Mouse (Mus musculus): ENCODE data around the gene Myom1. TPM values are rescaled to one million over a fixed set of nuclear protein-coding genes. Genes with fewer than 3 reads are reported as not detected.
A peak's percentile ranks its signal among the peaks of the same experiment; 100 is the strongest.

Myom1 gene
- polyA plus RNA-seq, 1 experiment: 1.8 TPM

DNA sequence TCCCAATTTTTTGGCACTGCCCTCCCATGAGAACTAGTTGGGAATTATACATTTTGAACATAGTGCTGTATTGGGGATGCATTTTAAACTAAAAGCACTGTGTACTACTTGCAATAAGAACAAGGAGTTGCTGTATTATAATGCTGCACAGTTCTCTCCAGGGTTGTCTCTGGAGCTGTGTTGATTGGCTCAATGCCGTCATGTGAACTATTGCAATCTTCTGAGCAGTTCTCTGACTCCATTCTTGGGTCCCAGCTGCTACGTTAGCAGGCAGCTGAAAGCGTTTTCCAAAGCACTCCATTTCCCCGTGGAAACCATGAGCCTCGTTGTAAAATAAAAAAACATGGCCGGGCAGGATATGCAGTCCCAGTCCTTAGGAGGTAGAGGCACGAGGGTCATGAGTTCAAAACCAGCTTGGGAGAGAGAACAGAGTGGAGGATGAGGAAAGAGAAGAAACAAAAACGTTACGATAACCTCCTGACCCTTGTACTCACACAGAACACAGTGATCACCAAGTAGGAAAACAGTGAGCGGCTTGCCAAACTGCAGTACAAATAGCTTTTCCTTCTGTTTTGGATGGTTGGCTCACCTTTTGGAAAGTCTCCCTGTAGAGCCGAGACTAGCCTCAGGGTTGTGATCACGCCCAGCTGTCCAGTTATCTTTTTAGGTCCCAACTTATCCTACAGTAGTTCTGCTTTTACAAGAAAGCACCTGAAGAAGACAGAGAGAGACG, 60.6 kb downstream of the Myom1 start:
- TF ChIP-seq CTCF (IDR thresholded peaks at IDR 0.05; ENCODE audit: low read depth, low read length): no peak
- no peak for TF ChIP-seq POLR2A (IDR thresholded peaks at IDR 0.05; ENCODE audit: borderline replicate concordance, low read depth, low read length)
- Histone ChIP-seq H3K4me3 (ENCODE audit: insufficient read depth, low read length) (no peak overlapping the region), H3K27ac (ENCODE audit: insufficient read depth, low read depth, low read length) (no peak overlapping the region), H3K4me1 (ENCODE audit: control insufficient read depth, insufficient read depth, low read length) (peaks cover 3% of the 10 kb centered on the region)

- no peak for TF ChIP-seq CTCF (IDR thresholded peaks at IDR 0.05; ENCODE audit: low read depth, low read length)
- TF ChIP-seq POLR2A (IDR thresholded peaks at IDR 0.05; ENCODE audit: borderline replicate concordance, low read depth, low read length): no peak
- Histone ChIP-seq H3K4me3 (ENCODE audit: insufficient read depth, low read length) (no peak overlapping the region), H3K4me1 (ENCODE audit: control insufficient read depth, insufficient read depth, low read length) (peaks cover 5% of the 10 kb centered on the region), H3K27ac (ENCODE audit: insufficient read depth, low read depth, low read length) (no peak overlapping the region)
These were observed 62.1 kb downstream of the Myom1 start for GRCm38 (mm10) chr17:71064463-71065014.

- peaks cover 9% of the 10 kb centered on the region for H3K4me1 ChIP-seq (ENCODE audit: control insufficient read depth, insufficient read depth, low read length)
- TF ChIP-seq CTCF (IDR thresholded peaks at IDR 0.05; ENCODE audit: low read depth, low read length): no peak
- TF ChIP-seq POLR2A (IDR thresholded peaks at IDR 0.05; ENCODE audit: borderline replicate concordance, low read depth, low read length): no peak
- H3K4me3 ChIP-seq (ENCODE audit: insufficient read depth, low read length): no peak overlapping the region
- no peak overlapping the region for H3K27ac ChIP-seq (ENCODE audit: insufficient read depth, low read depth, low read length)
These were observed 62.7 kb downstream of the Myom1 start for GRCm38 (mm10) chr17:71065127-71065526.

DNA sequence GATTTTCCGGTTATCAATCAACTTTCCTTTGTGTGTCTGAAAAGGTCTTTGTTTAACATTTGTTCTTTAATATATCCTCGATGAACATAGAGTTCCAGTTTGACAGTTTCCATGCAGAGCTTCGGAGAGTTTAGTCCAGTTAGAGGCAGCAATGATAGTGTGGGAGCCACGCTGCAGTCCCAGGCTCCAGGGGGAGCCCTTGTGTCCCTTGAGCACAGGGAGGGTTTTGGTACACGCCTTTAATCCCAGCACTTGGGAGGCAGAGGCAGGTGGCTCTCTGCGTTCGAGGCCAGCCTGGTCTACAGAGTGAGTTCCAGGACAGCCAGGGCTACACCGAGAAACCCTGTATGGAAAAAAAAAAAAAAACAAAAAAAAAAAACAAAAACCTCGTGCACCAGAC, 66.7 kb downstream of the Myom1 start:
- H3K27ac ChIP-seq (ENCODE audit: insufficient read depth, low read depth, low read length): no peak overlapping the region
- peaks cover 9% of the 10 kb centered on the region for H3K4me1 ChIP-seq (ENCODE audit: control insufficient read depth, insufficient read depth, low read length)
- no peak for TF ChIP-seq POLR2A (IDR thresholded peaks at IDR 0.05; ENCODE audit: borderline replicate concordance, low read depth, low read length)
- TF ChIP-seq CTCF (IDR thresholded peaks at IDR 0.05; ENCODE audit: low read depth, low read length): peak; percentile 38; the same call in 1 of the 2 replicates
- H3K4me3 ChIP-seq (ENCODE audit: insufficient read depth, low read length): no peak overlapping the region

DNA sequence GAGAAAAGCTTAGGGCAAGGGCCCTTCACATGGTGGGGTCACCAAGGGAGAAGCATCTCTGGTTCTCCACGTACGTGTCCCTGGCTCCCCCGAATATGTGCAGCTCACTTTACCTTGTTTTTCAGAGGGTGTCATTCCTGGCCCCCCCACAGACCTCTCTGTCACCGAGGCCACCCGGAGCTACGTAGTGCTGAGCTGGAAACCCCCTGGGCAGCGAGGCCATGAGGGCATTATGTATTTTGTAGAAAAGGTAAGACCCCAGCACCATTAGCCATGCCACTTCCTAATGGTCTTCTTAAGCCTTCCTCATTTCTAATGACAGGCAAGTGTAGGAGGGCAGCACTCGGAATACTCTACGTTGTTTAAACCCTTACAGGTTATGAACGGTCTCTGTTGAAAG, 69.5 kb downstream of the Myom1 start:
- TF ChIP-seq CTCF (IDR thresholded peaks at IDR 0.05; ENCODE audit: low read depth, low read length) (no peak), POLR2A (IDR thresholded peaks at IDR 0.05; ENCODE audit: borderline replicate concordance, low read depth, low read length) (no peak)
- Histone ChIP-seq H3K27ac (ENCODE audit: insufficient read depth, low read depth, low read length) (no peak overlapping the region), H3K4me3 (ENCODE audit: insufficient read depth, low read length) (no peak overlapping the region), H3K4me1 (ENCODE audit: control insufficient read depth, insufficient read depth, low read length) (peaks cover 8% of the 10 kb centered on the region)

DNA sequence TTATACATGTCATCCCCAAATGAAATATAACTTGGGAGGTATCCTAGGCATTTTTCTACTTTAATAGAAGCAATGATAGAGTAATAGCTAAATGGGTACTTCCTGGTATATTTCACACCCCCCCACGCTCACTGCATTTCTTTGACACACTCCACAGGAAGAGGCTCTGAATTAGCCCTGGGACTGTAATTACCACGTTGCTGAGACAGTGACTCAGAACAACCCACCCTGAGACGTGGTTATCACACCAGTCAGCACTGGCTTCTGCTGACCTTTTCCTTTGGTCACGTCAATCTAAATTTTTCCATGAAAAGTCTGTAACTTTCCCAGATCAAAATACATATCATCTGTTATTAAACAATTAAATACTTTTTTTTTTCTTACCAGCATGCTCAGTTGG, 72.0 kb downstream of the Myom1 start:
- TF ChIP-seq POLR2A (IDR thresholded peaks at IDR 0.05; ENCODE audit: borderline replicate concordance, low read depth, low read length) (no peak), CTCF (IDR thresholded peaks at IDR 0.05; ENCODE audit: low read depth, low read length) (no peak)
- Histone ChIP-seq H3K27ac (ENCODE audit: insufficient read depth, low read depth, low read length) (no peak overlapping the region), H3K4me3 (ENCODE audit: insufficient read depth, low read length) (no peak overlapping the region), H3K4me1 (ENCODE audit: control insufficient read depth, insufficient read depth, low read length) (peaks cover 8% of the 10 kb centered on the region)

DNA sequence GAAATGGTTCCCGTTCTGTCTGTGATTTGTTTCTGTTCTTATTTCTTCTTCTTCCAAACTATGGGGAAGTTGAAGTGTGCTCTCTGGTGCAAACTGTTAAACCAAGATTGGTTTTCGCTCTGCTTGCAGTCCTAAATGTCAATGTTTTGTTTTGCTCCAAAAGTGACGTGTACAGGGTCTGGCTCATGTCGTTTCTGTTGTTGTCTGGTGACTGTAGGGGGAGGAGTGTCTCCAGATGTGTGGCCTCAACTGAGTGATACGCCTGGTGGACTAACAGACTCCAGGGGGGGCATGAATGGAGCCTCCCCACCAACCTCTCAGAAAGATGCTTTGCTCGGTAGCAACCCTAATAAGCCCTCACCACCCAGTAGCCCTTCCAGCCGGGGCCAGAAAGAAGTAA, 79.6 kb downstream of the Myom1 start:
- Histone ChIP-seq H3K4me1 (ENCODE audit: control insufficient read depth, insufficient read depth, low read length) (peaks cover 19% of the 10 kb centered on the region), H3K4me3 (ENCODE audit: insufficient read depth, low read length) (0 out of 2 replicates have a peak overlapping the region, but pooled peaks have one; percentile 7), H3K27ac (ENCODE audit: insufficient read depth, low read depth, low read length) (peak overlapping the region; percentile 73)
- no peak for TF ChIP-seq CTCF (IDR thresholded peaks at IDR 0.05; ENCODE audit: low read depth, low read length)
- TF ChIP-seq POLR2A (IDR thresholded peaks at IDR 0.05; ENCODE audit: borderline replicate concordance, low read depth, low read length): no peak

DNA sequence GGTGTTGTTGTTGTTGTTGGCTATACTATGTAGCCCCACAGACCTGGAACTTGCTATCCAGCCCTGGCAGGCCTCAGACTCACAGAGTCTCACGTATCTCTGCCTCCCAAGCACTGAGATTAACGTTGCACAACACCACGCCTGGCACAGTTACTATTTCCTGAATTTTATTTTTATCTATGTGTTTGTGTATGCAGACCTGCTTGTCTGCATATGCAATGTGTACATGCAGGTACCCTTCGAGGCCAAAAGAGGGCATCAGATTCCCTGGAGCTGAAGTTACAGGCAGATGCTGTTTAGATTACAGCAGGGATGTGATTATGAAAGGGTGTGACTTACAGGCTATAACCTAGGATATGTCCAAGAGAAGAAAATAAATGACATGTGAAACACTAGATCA, 84.5 kb downstream of the Myom1 start:
- Histone ChIP-seq H3K4me3 (ENCODE audit: insufficient read depth, low read length) (no peak overlapping the region), H3K27ac (ENCODE audit: insufficient read depth, low read depth, low read length) (peak overlapping the region; percentile 67), H3K4me1 (ENCODE audit: control insufficient read depth, insufficient read depth, low read length) (peaks cover 35% of the 10 kb centered on the region)
- no peak for TF ChIP-seq POLR2A (IDR thresholded peaks at IDR 0.05; ENCODE audit: borderline replicate concordance, low read depth, low read length)
- no peak for TF ChIP-seq CTCF (IDR thresholded peaks at IDR 0.05; ENCODE audit: low read depth, low read length)

DNA sequence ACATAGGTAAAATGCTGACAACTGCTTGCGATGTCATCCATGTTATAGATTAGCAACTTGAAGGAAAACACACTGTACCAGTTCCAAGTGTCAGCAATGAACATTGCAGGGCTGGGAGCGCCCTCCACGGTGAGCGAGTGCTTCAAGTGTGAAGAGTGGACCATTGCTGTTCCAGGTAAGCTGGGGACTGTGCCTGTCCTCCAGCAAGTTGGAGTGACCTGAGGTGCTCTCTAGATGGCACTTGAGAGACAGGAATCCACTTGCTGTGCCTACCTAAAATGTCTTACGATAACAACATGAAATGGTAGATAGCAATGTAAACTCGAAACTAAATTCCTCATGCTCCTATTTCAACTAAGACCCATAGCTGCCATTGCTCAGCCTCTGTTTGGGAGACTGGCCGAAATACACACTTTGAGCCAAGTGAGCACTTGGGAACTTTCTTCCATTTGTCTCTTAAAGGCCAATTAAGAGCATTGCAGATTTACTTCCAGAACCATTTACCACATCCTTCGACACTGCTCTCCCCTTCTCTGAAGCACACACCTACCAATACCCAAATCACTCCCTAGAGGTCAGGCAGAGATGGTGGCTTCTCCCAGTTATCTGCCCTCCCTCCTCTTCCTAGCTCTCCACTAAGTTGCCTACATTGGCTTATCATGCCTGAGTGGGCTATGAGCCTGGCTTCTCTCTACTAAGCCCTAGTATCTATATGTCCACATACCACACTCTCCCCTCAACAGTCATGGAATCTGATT, 85.1 kb downstream of the Myom1 start:
- H3K27ac ChIP-seq (ENCODE audit: insufficient read depth, low read depth, low read length): no peak overlapping the region
- TF ChIP-seq POLR2A (IDR thresholded peaks at IDR 0.05; ENCODE audit: borderline replicate concordance, low read depth, low read length) (no peak), CTCF (IDR thresholded peaks at IDR 0.05; ENCODE audit: low read depth, low read length) (no peak)
- H3K4me3 ChIP-seq (ENCODE audit: insufficient read depth, low read length): no peak overlapping the region
- peaks cover 30% of the 10 kb centered on the region for H3K4me1 ChIP-seq (ENCODE audit: control insufficient read depth, insufficient read depth, low read length)

- peaks cover 30% of the 10 kb centered on the region for H3K4me1 ChIP-seq (ENCODE audit: control insufficient read depth, insufficient read depth, low read length)
- H3K4me3 ChIP-seq (ENCODE audit: insufficient read depth, low read length): no peak overlapping the region
- TF ChIP-seq CTCF (IDR thresholded peaks at IDR 0.05; ENCODE audit: low read depth, low read length) (no peak), POLR2A (IDR thresholded peaks at IDR 0.05; ENCODE audit: borderline replicate concordance, low read depth, low read length) (no peak)
- no peak overlapping the region for H3K27ac ChIP-seq (ENCODE audit: insufficient read depth, low read depth, low read length)
These were observed 85.7 kb downstream of the Myom1 start for GRCm38 (mm10) chr17:71088154-71088521.

All from bone marrow macrophage, adult 2 months (primary cell).